Mouse (Mus musculus): ENCODE measurements at regions not wholly inside any gene's neighbourhood (a gene's known extent, or its start where the extent isn't known, plus 50 kb on each side); places are given as distances from the start of the nearest gene placed in this dataset.

DNA sequence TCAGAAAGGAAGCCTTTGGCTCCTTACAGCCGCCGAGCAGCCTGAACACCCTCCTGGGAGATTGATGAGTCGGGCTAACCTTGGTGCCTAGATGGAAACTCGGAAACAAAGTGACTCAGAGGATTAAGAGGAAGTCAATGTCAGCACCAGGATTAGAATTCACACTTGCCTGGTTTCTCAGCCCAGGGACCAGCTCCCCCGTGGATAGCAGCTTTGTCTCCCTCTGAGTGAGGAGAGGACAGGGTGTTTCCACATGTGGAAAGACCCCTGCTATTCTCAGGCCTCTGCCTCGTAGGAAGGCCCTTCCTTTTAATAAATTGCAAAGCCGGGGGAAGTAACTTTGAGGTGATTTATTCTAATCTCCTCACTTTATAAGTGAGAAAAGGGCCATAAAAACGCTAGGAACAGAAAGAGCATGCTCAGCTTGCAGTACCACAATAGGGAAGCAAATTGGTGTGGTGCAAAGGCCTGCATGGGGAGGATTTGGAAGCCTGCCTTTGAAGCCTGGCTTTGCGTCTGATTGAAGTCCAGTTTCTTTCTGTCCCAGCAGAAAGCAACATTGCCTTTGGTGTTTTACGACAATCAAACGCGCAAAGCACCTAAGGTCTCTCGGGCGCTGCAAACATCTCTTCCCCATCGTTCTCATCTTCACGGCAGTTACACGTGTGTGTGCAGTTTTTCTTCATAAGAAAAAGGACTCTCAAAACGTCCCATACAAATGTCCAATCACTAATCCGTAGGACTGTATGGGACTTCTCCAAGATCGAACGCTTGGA, 242.8 kb downstream of the Ndfip2 start:
- 5% methylated on average over 21 of the region's 21 CpGs for WGBS
- H3K4me3 ChIP-seq (replicated peaks) = 0 out of 2 replicates have a peak overlapping the region, but pooled peaks have one; percentile 7
- H3K9ac ChIP-seq = no peak overlapping the region
- H3K27ac ChIP-seq = peak overlapping the region; percentile 36; the same call in 1 of the 2 replicates
- H3K27me3 ChIP-seq = peaks cover 41% of the 10 kb centered on the region
- peaks cover 42% of the 10 kb centered on the region for H3K4me1 ChIP-seq
- H3K4me2 ChIP-seq = peak overlapping the region; percentile 31
- no peaks in the 10 kb centered on the region for H3K9me3 ChIP-seq
- H3K36me3 ChIP-seq (replicated peaks) = no peaks in the 10 kb centered on the region
- ATAC-seq (ENCODE audit: low FRiP score) = no peak

GRCm38 (mm10) chr14:105499319-105499895, 241.0 kb downstream of the Ndfip2 start:
- Histone ChIP-seq H3K9me3 (no peaks in the 10 kb centered on the region), H3K4me2 (peak overlapping the region; percentile 35), H3K27ac (no peak overlapping the region), H3K9ac (no peak overlapping the region), H3K36me3 (replicated peaks) (no peaks in the 10 kb centered on the region), H3K4me1 (peaks cover 42% of the 10 kb centered on the region), H3K27me3 (peaks cover 40% of the 10 kb centered on the region), H3K4me3 (replicated peaks) (peak overlapping the region; percentile 16)
- ATAC-seq (ENCODE audit: low FRiP score) = 0 out of 2 replicates have a peak, but pooled peaks have one; percentile 2
- WGBS = 13% methylated on average over 15 of the region's 15 CpGs

- Histone ChIP-seq H3K4me1 (peaks cover 42% of the 10 kb centered on the region), H3K4me2 (no peak overlapping the region), H3K4me3 (replicated peaks) (no peak overlapping the region), H3K27me3 (peaks cover 31% of the 10 kb centered on the region), H3K9ac (no peak overlapping the region), H3K36me3 (replicated peaks) (no peaks in the 10 kb centered on the region), H3K27ac (no peak overlapping the region), H3K9me3 (no peaks in the 10 kb centered on the region)
- 72% methylated on average over 10 of the region's 10 CpGs for WGBS
- ATAC-seq (ENCODE audit: low FRiP score) = no peak
These were observed 240.0 kb downstream of the Ndfip2 start for GRCm38 (mm10) chr14:105498155-105498906.

- peaks cover 16% of the 10 kb centered on the region for H3K4me1 ChIP-seq
- peak; percentile 66; the same call in 1 of the 2 replicates for ATAC-seq (ENCODE audit: low FRiP score)
- no peak overlapping the region for H3K4me2 ChIP-seq
- no peaks in the 10 kb centered on the region for H3K9me3 ChIP-seq
- no peak overlapping the region for H3K27ac ChIP-seq
- WGBS = 71% methylated on average over 2 of the region's 2 CpGs
- no peak overlapping the region for H3K4me3 ChIP-seq (replicated peaks)
- H3K36me3 ChIP-seq (replicated peaks) = no peaks in the 10 kb centered on the region
- H3K9ac ChIP-seq = no peak overlapping the region
- peaks cover 20% of the 10 kb centered on the region for H3K27me3 ChIP-seq
These were observed 236.8 kb downstream of the Ndfip2 start for GRCm38 (mm10) chr14:105495161-105495560.

GRCm38 (mm10) chr14:105494415-105494814, 236.0 kb downstream of the Ndfip2 start:
- H3K27ac ChIP-seq = no peak overlapping the region
- H3K9me3 ChIP-seq = no peaks in the 10 kb centered on the region
- no peaks in the 10 kb centered on the region for H3K36me3 ChIP-seq (replicated peaks)
- peaks cover 9% of the 10 kb centered on the region for H3K4me1 ChIP-seq
- no peak for ATAC-seq (ENCODE audit: low FRiP score)
- 87% methylated on average over 3 of the region's 3 CpGs for WGBS
- H3K27me3 ChIP-seq = peaks cover 17% of the 10 kb centered on the region
- H3K9ac ChIP-seq = no peak overlapping the region
- H3K4me2 ChIP-seq = no peak overlapping the region
- H3K4me3 ChIP-seq (replicated peaks) = no peak overlapping the region

DNA sequence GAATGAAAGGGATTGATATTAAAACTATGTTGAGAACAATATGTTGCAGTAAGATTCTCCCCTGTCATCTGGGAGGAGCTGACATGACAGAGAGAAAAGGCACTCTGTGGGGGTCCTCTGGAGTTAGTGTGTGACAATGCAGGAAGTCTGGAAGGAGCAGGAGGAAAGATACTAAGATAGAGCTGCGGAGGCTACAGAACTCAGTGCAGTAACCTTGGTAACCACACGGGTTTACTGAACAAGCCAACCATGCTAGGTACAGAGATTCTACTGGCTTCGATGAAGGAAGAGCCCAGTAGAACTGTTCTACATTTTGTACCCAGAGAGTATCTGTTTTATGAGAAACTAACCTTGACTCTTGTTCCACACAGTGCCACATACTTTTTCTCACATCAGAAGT, 231.8 kb downstream of the Ndfip2 start:
- H3K27ac ChIP-seq = no peak overlapping the region
- H3K4me3 ChIP-seq (replicated peaks) = no peak overlapping the region
- H3K27me3 ChIP-seq = peaks cover 14% of the 10 kb centered on the region
- H3K9me3 ChIP-seq = no peaks in the 10 kb centered on the region
- ATAC-seq (ENCODE audit: low FRiP score) = no peak
- WGBS = 53% methylated on average over 3 of the region's 3 CpGs
- no peak overlapping the region for H3K9ac ChIP-seq
- H3K4me1 ChIP-seq = no peaks in the 10 kb centered on the region
- H3K36me3 ChIP-seq (replicated peaks) = no peaks in the 10 kb centered on the region
- no peak overlapping the region for H3K4me2 ChIP-seq

DNA sequence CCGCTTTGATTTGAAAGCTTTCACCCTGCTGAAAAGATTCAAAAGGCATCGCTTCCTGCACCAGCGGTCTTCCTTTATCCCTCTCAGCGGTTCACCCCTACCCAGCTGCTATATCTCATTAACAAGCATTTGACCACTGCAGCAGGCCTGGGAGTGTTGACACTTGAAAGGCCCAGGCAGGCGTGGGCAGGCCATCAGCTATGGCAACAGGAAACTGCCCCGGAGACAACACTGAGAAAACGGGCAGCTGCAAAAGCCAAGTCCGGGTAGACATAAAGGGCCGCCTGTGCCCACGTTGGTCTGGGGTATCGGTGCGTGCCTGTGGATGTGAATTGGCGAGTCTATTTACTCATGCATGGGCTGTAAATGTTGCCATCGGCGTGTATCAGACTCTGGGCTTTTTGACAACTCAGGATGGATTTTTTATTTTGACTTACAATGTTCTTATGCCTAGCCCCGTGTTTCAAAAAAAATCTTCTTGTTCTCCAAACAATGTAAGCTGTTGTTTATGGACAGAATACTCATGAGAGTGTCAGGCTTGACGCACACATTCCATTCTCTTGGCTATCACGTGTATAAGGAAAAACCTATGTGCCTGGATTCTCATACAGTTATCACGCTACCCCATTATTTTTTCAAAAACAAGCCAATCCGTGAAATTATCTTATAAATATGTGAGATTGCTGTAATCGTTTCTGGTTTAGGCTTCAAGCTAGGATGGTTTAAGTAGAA, 225.1 kb downstream of the Ndfip2 start:
- H3K27ac ChIP-seq = peak overlapping the region; percentile 66
- ATAC-seq (ENCODE audit: low FRiP score) = peak; percentile 93
- peaks cover 28% of the 10 kb centered on the region for H3K4me1 ChIP-seq
- peak overlapping the region; percentile 28 for H3K4me3 ChIP-seq (replicated peaks)
- H3K27me3 ChIP-seq = peaks cover 42% of the 10 kb centered on the region
- peak overlapping the region; percentile 38; the same call in 1 of the 2 replicates for H3K9ac ChIP-seq
- H3K9me3 ChIP-seq = no peaks in the 10 kb centered on the region
- WGBS = 9% methylated on average over 21 of the region's 21 CpGs
- H3K36me3 ChIP-seq (replicated peaks) = no peaks in the 10 kb centered on the region
- H3K4me2 ChIP-seq = peak overlapping the region; percentile 59

DNA sequence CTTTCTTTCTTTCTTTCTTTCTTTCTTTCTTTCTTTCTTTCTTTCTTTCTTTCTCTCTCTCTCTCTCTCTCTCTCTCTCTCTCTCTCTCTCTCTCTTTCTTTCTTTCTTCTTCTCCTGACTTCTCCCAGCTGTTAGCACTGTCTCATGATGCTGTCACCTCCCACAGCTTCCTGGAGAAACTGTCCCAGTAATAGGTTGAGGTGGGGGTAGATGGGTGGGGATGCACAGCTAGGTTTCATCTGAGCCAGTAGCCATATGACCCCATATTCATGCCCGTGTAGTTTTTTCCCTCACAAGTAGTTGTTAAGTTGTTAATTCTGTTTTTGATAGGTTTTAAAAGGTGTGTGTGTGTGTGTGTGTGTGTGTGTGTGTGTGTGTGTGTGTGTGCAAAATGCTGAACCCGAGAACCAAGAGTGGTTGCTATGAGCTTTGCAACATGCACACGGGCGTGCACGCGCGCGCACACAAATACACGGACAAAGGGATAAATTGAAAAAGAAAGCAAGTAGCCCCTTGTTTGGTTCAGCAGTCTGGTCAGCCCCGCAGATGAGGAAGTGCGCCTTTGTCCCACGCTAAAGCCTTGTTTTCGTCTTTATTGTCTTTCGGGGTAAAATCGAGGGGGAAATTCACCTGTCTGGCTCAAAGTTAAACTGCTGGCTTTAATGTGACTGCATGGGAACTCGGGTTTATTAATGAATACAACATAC, 224.4 kb downstream of the Ndfip2 start:
- peaks cover 28% of the 10 kb centered on the region for H3K4me1 ChIP-seq
- H3K36me3 ChIP-seq (replicated peaks) = no peaks in the 10 kb centered on the region
- H3K27me3 ChIP-seq = peaks cover 46% of the 10 kb centered on the region
- no peaks in the 10 kb centered on the region for H3K9me3 ChIP-seq
- H3K27ac ChIP-seq = peak overlapping the region; percentile 66
- H3K4me2 ChIP-seq = peak overlapping the region; percentile 59
- WGBS = 0% methylated on average over 16 of the region's 16 CpGs
- peak overlapping the region; percentile 28 for H3K4me3 ChIP-seq (replicated peaks)
- peak overlapping the region; percentile 38 for H3K9ac ChIP-seq
- ATAC-seq (ENCODE audit: low FRiP score) = peak; percentile 62

DNA sequence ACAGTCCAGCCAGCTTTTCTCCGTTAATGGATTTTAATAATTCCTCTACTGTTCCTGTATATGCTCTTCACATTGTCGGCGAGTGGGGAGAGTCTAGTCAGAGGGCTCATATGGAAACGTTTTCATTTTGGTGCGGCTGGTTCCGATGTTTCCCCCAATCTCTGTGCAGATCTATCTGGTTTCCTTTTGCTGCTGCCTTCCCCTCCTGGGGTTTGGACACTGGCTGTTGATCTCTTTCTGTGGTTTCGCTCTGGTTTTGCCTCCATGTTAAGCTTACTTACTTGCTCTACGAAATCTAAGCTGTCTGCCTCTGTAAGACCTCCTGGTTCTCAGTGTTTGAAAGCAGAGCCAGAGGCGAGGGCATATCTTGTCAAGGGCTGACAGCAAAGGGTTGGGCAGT, 221.7 kb downstream of the Ndfip2 start:
- H3K4me1 ChIP-seq = peaks cover 28% of the 10 kb centered on the region
- no peak overlapping the region for H3K4me2 ChIP-seq
- H3K9me3 ChIP-seq = no peaks in the 10 kb centered on the region
- H3K27me3 ChIP-seq = peaks cover 36% of the 10 kb centered on the region
- H3K9ac ChIP-seq = no peak overlapping the region
- WGBS = 31% methylated on average over 9 of the region's 9 CpGs
- H3K36me3 ChIP-seq (replicated peaks) = no peaks in the 10 kb centered on the region
- no peak overlapping the region for H3K27ac ChIP-seq
- no peak for ATAC-seq (ENCODE audit: low FRiP score)
- H3K4me3 ChIP-seq (replicated peaks) = no peak overlapping the region

DNA sequence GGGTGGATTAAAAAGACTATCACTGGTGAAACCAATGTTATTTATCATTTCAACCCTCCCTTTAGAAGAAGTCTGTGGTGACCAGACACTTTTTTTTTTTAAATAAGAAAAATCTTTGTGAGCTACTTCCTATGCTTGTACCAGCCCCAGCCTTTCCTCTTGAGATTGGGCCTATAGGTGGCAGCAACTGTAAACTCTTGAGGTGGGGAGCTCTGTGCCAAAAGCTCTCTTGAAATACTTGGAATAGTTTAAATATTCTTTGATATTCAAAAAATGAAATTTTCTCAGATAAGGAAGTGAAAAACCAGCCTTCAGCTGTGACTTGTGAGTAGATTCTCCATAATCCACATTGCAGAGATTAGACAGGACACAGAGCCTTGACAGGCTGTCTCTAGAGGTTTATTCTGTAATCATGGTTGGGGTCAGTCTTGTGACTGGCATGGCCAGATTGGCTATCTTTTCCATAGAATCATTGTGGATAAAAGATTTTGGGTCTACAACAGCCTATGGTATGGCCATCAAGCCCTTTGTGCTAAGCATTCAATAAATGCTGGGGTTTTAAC, 216.7 kb downstream of the Ndfip2 start:
- ATAC-seq (ENCODE audit: low FRiP score) = no peak
- H3K4me3 ChIP-seq (replicated peaks) = no peak overlapping the region
- H3K4me2 ChIP-seq = no peak overlapping the region
- H3K27ac ChIP-seq = no peak overlapping the region
- peaks cover 16% of the 10 kb centered on the region for H3K27me3 ChIP-seq
- no peaks in the 10 kb centered on the region for H3K9me3 ChIP-seq
- peaks cover 2% of the 10 kb centered on the region; the same call in 1 of the 2 replicates for H3K4me1 ChIP-seq
- no peak overlapping the region for H3K9ac ChIP-seq
- no peaks in the 10 kb centered on the region for H3K36me3 ChIP-seq (replicated peaks)

GRCm38 (mm10) chr14:105448919-105449458, 190.6 kb downstream of the Ndfip2 start:
- Histone ChIP-seq H3K9me3 (no peaks in the 10 kb centered on the region), H3K9ac (no peak overlapping the region), H3K4me1 (no peaks in the 10 kb centered on the region), H3K4me3 (replicated peaks) (no peak overlapping the region), H3K36me3 (replicated peaks) (no peaks in the 10 kb centered on the region), H3K27me3 (no peaks in the 10 kb centered on the region), H3K4me2 (no peak overlapping the region), H3K27ac (no peak overlapping the region)
- ATAC-seq (ENCODE audit: low FRiP score) = no peak
- 85% methylated on average over 3 of the region's 3 CpGs for WGBS
